Mouse (Mus musculus) intestine, embryonic 14.5 days (tissue): ENCODE measurements at regions not wholly inside any gene's neighbourhood (a gene's known extent, or its start where the extent isn't known, plus 50 kb on each side); places are given as distances from the start of the nearest gene placed in this dataset.

ENCODE experiments used
- ATAC-seq: fragments of 200-750 bp; cut with Nextera tagmentation; replicated peaks from 2 replicates; pipeline ENCODE4 v1.8.0; 2017; ENCODE audit warnings: low read depth, moderate number of reproducible peaks, moderate TSS enrichment, moderate library complexity; ENCODE audit not compliant: low FRiP score, low TSS enrichment
- DNase-seq: peaks from one replicate; pipeline ENCODE4 v3.0.0-alpha.2; 2018; ENCODE audit warnings: low spot score
- H3K27ac ChIP-seq: fragments of 300-500 bp; sonication (generic); 2 replicates; pipeline ENCODE4 v1.5.1; 2014; ENCODE audit warnings: low read depth, mild to moderate bottlenecking, control low read depth
- H3K27me3 ChIP-seq: fragments of 300-500 bp; sonication (generic); replicated peaks from 2 replicates; pipeline ENCODE4 v1.6.1; 2014; ENCODE audit warnings: low read length, control low read depth; ENCODE audit not compliant: control insufficient read depth, insufficient read depth
- H3K36me3 ChIP-seq: fragments of 300-500 bp; sonication (generic); 2 replicates; pipeline ENCODE4 v1.6.1; 2014; ENCODE audit warnings: low read length, control low read depth; ENCODE audit not compliant: control insufficient read depth, insufficient read depth
- H3K4me1 ChIP-seq: fragments of 300-500 bp; sonication (generic); replicated peaks from 2 replicates; pipeline ENCODE4 v1.6.1; 2014; ENCODE audit warnings: low read length, control low read depth, mixed read lengths; ENCODE audit not compliant: control insufficient read depth, insufficient read depth
- H3K4me2 ChIP-seq: fragments of 300-500 bp; sonication (generic); 2 replicates; pipeline ENCODE4 v1.6.1; 2014; ENCODE audit warnings: low read length
- H3K4me3 ChIP-seq: fragments of 300-500 bp; sonication (generic); 2 replicates; pipeline ENCODE4 v1.5.1; 2014; ENCODE audit warnings: low read depth, low read length, control low read depth, mixed read lengths
- H3K9ac ChIP-seq: fragments of 300-500 bp; sonication (generic); 2 replicates; pipeline ENCODE4 v1.6.1; 2014; ENCODE audit warnings: mild to moderate bottlenecking, low read length
- H3K9me3 ChIP-seq: fragments of 300-500 bp; sonication (generic); 2 replicates; pipeline ENCODE4 v1.6.1; 2016; ENCODE audit warnings: low read length, control low read depth; ENCODE audit not compliant: control insufficient read depth
- WGBS: fragments of 180-500 bp; shearing (Covaris S2); extraction: QIAGEN DNeasy Blood & Tissue Kit; methylation state at CpG from one replicate; pipeline ENCODE4 v1.1.7; 2014; 5-methylcytosine and 5-hydroxymethylcytosine counted together

DNA sequence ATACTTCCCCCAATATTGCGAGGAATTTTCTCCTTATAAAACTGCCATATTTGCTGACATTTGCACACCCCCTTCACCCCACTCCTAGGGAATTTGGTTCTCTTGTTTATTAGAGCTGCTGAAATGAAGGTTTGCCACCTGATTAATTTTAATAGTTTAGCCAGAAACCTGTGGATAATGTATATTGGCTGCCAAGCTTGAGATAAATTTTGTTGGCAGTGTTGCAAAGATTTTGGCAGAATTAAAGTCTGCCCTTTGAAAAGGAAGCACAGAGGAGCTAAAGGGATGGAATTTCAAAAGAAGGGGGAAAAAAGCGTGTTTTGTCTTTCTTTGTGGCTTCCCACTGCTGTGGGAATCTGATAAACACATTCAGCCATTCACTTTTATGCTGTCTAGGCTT is 354.6 kb upstream of the Car10 start:
- DNase-seq: no peak
- H3K27ac ChIP-seq: no peak overlapping the region
- WGBS: 64% methylated on average over 2 of the region's 2 CpGs

DNA sequence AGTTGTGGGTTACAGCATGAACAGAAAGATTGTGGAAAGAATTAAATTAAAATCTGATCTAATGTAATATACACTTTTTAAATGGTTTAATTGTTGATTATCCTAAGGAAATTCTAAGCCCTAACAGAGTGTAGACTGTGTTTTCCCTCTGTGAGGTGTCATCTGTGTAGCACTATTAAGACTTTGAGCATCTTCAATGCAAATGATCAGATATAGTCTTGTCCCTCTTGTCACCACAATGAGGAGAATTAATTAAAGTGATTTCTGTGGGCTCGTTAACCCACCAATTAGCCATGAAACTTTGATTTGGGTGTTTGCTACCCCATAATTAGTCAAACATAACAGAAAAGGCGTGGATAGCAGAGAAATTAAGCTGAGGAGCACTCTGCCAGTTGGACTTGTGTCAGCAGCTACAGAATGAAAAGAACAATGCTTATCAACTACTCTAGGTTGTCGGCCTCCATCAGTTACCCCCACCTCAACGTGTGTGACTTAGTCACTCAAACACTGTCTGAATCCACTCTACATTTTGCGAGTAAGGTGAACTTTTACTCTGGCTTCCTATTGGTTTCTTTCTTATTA is 339.4 kb upstream of the Car10 start:
- Histone ChIP-seq H3K4me3 (no peak overlapping the region), H3K4me1 (no peaks in the 10 kb centered on the region), H3K27ac (no peak overlapping the region), H3K36me3 (no peaks in the 10 kb centered on the region), H3K9ac (no peak overlapping the region), H3K9me3 (no peaks in the 10 kb centered on the region), H3K4me2 (no peak overlapping the region), H3K27me3 (no peaks in the 10 kb centered on the region)
- DNase-seq (no peak), ATAC-seq (no peak)
- 79% methylated on average over 5 of the region's 5 CpGs for WGBS

More for the DNA sequence above, 354.6 kb upstream of the Car10 start:
- Histone ChIP-seq H3K36me3 (no peaks in the 10 kb centered on the region), H3K9ac (no peak overlapping the region), H3K4me3 (no peak overlapping the region), H3K9me3 (no peaks in the 10 kb centered on the region), H3K4me2 (no peak overlapping the region), H3K27me3 (no peaks in the 10 kb centered on the region), H3K4me1 (no peaks in the 10 kb centered on the region)
- ATAC-seq: no peak

DNA sequence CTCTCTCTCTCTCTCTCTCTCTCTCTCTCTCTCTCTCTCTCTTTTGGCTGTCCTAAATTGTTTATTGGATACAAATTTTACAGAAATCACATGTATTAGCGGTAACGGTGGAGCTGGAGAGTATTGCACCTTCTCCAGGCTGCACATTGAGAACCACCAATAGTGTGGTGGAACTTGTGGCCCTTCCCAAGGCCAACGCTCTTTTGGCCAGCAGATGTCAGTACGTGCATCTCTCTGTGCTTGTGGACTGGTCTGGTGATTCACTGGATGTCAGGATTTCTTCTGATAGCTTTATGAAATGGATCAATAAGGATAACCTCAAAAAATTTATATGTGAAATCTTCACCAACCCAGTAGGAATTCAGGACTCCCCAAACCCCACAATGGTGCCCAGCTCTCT is 327.9 kb upstream of the Car10 start:
- H3K4me3 ChIP-seq: no peak overlapping the region
- DNase-seq (no peak), ATAC-seq (no peak)
- no peak overlapping the region for H3K9ac ChIP-seq
- no peaks in the 10 kb centered on the region for H3K27me3 ChIP-seq
- no peak overlapping the region for H3K27ac ChIP-seq
- 87% methylated on average over 4 of the region's 4 CpGs for WGBS
- H3K4me1 ChIP-seq: no peaks in the 10 kb centered on the region
- H3K9me3 ChIP-seq: no peaks in the 10 kb centered on the region
- H3K36me3 ChIP-seq: no peaks in the 10 kb centered on the region
- no peak overlapping the region for H3K4me2 ChIP-seq

DNA sequence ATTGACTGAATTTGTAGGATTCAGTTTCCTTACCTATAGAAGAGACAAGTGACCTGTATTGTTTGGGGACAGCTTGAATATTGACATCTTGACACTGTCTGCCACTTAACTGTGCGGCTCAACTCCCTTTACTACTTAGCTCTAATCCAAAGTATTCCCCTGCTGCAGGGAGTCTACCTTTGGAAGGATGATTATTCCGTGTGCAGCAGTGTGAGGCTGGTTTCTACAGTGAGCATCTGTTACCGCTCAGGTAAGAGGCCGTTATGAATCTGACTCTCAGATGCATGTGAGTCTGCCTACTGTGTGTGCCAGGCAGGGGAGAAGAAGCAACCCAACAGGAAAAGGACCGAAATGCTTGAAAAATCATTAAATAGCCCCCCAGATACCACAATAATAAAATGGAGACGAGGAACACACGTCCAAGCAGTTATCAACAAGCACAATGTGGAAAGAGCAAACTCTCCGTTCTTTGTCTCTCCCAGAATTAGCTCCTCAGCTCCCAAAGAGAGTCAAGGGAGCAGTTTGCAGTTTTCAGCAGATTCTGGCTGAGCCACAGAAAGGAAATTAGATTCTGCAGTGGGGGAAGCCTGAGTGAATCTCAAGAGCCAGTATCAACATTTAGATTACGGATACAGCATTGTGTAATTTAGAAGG is 324.8 kb upstream of the Car10 start:
- DNase-seq (no peak), ATAC-seq (no peak)
- Histone ChIP-seq H3K4me2 (no peak overlapping the region), H3K4me1 (no peaks in the 10 kb centered on the region), H3K27me3 (no peaks in the 10 kb centered on the region), H3K9ac (no peak overlapping the region), H3K4me3 (no peak overlapping the region), H3K27ac (no peak overlapping the region), H3K36me3 (no peaks in the 10 kb centered on the region), H3K9me3 (no peaks in the 10 kb centered on the region)
- WGBS: 71% methylated on average over 9 of the region's 9 CpGs

DNA sequence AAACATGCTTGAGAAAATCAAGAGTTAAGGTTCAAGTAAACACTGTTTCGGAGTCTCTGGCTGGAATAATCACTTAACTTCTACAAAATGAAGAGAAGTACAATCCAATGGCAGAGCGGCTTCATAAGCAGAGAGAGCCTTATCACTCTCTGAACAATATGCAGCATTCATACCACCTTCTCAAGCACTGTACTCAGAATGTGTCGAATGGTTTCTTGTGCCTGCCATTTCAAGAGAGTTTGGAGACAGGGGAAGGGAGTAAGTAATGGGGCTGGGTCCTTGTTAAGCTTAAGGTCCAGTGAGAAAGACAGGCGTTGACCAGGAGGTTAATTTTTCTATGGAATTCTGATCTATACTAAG is 324.3 kb upstream of the Car10 start:
- no peaks in the 10 kb centered on the region for H3K27me3 ChIP-seq
- H3K9ac ChIP-seq: no peak overlapping the region
- DNase-seq (no peak), ATAC-seq (no peak)
- H3K4me1 ChIP-seq: no peaks in the 10 kb centered on the region
- no peak overlapping the region for H3K27ac ChIP-seq
- 61% methylated on average over 4 of the region's 4 CpGs for WGBS
- H3K4me3 ChIP-seq: no peak overlapping the region
- no peaks in the 10 kb centered on the region for H3K36me3 ChIP-seq
- H3K9me3 ChIP-seq: no peaks in the 10 kb centered on the region
- H3K4me2 ChIP-seq: no peak overlapping the region

DNA sequence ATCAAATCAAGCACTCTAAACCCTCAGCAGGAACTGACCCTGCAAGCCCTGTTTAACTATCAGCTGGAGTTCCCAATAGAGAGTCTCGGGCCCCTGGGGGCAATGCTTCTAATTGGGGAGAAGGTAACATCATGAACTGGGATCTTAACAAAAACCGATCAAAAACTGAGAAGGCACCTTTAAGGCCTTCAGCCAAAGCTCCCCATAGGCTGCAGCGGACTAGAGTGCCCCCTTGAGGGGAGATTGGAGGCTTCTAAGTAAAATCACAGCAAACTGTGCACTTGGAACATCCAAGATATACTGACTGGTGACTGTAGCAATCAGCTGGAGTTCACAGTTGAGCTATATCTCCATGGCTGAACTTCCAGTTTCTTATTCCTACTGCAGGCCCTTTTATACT is 323.0 kb upstream of the Car10 start:
- Histone ChIP-seq H3K36me3 (no peaks in the 10 kb centered on the region), H3K9ac (no peak overlapping the region), H3K27me3 (no peaks in the 10 kb centered on the region), H3K9me3 (no peaks in the 10 kb centered on the region), H3K27ac (no peak overlapping the region), H3K4me1 (no peaks in the 10 kb centered on the region), H3K4me3 (no peak overlapping the region), H3K4me2 (no peak overlapping the region)
- ATAC-seq: no peak
- 23% methylated on average over 3 of the region's 3 CpGs for WGBS
- peak; percentile 52 for DNase-seq

DNA sequence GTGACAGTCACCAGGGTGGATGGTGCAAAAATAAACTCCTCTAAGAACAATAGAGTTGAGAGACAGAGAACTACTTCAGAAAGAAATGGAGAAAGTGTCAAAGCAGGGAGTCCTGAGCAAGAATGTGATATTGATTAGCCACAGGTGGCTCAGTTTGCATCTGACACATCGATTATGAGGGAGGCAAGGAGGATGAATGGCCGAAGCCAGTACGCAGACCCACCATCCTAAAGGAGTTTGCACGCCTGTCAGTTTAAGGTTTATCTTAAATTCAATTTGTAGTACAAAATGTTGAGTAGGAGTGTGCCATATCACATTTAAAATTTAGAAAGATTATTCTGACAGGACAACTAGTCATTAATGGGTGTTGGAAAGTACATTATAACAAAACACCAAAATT is 298.6 kb upstream of the Car10 start:
- no peak overlapping the region for H3K4me3 ChIP-seq
- H3K4me1 ChIP-seq: no peaks in the 10 kb centered on the region
- H3K36me3 ChIP-seq: no peaks in the 10 kb centered on the region
- 91% methylated on average over 4 of the region's 4 CpGs for WGBS
- no peak overlapping the region for H3K4me2 ChIP-seq
- H3K9me3 ChIP-seq: 0 out of 2 replicates have a peak, but pooled peaks cover 4% of the 10 kb centered on the region
- no peak overlapping the region for H3K27ac ChIP-seq
- DNase-seq (no peak), ATAC-seq (no peak)
- no peaks in the 10 kb centered on the region for H3K27me3 ChIP-seq
- H3K9ac ChIP-seq: no peak overlapping the region
